Mouse (Mus musculus) fat pad, adult 2 months (tissue): ENCODE data around the gene Emc1.

Experiments
- DNase-seq: peaks from one replicate; pipeline ENCODE4 v3.0.0-alpha.2; 2011; ENCODE audit warnings: low read depth, low spot score; ENCODE audit errors: extremely low read depth

Gene Emc1

GRCm38 (mm10) chr4:139423270-139423669, 70.9 kb downstream of the Emc1 start:
- no peak for DNase-seq
